Mouse (Mus musculus): ENCODE results near the gene Adora3. TPM values are rescaled to one million over a fixed set of nuclear protein-coding genes. Genes with fewer than 3 reads are reported as not detected.

The Adora3 gene
- total RNA-seq (2023) = not detected

DNA sequence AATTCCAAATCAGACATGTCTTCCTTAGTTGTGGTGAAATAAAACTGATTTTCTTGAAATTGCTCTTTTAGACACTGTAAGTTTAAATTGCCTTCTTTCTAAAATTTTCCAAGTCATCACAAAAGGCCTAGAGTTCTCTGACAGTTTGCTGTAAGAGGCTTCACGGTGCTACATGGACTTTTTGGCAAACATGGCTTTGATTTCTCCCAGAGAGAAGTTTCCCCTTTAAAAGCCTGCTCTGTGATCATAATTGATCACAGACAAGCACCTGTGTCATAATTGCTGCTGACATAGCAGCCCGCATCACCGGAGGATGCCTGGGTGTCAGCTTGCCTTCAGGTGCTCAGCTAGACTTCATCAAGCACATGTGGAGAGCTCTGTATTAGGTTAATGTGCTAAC, at the start of gene Adora3, which contains the start of gene Tmigd3:
Gene Adora3, plus strand, starts transcription at position 301 of the 400 bp plus-strand sequence.
Gene Tmigd3, plus strand, starts transcription at position 346 of the 400 bp plus-strand sequence.

DNA sequence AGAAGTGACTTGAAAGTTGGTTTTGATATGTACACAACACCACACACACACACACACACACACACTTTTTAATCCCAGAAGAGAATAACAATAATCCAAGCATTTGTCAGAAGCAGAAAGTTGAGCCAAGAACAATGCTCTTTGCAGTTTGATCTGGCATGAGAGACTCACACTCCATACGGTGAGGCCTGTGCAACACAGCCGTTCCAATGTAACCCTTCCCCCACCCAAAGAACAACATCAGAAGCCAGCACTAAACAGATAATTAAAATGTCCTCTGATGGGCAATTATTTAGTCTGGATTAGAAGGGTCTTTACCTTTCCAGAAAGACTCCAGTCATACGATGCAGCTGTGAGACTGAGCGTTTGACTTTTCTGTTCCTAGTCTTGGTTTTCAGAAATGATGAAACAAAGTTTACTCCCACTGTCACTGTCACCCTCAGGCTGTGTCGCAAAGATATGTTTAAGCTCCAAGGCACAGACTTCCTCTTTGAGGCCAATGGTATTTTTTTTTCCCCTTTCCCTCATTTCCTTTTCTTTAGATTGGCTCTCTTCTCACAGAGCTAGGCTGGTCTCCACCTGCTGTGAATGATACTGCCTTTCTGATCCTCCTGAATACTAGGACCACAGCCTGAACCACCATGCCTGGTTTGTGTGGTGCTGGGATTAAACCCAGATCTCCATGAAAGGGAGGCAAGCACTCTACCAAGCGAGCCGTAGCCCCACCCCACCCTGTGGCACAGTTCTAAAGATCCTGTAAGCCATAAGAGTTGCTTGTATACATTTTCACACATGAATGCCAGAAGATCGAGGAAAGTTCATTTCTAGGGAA, 61.8 kb downstream of the Adora3 start, which contains the start of gene I830077J02Rik:
Gene I830077J02Rik, minus strand, starts transcription at position 425 of the 832 bp plus-strand sequence.

Other genes starting within 250 kb of the Adora3 start
- 26.0 TPM for gene Ddx20, start 183.3 kb upstream of the Adora3 start, total RNA-seq (2023)
- gene Inka2, start 166.3 kb upstream of the Adora3 start, total RNA-seq (2023) = 1.9 TPM
- gene Rap1a, start 69.5 kb upstream of the Adora3 start, total RNA-seq (2023) = 105 TPM
- gene Tmigd3, start within 50 bp of the Adora3 start, total RNA-seq (2023) = not detected
- gene I830077J02Rik, start 61.8 kb downstream of the Adora3 start, total RNA-seq (2023) = 3.5 TPM
- gene Wdr77, start 88.5 kb downstream of the Adora3 start, total RNA-seq (2023) = 46.4 TPM
- 136 TPM for gene Atp5f1, start 89.2 kb downstream of the Adora3 start, total RNA-seq (2023)
- 10.5 TPM for gene Ovgp1, start 102.9 kb downstream of the Adora3 start, total RNA-seq (2023)
- 1.8 TPM for gene Pifo, start 143.8 kb downstream of the Adora3 start, total RNA-seq (2023)
- gene Chil5, start 162.0 kb downstream of the Adora3 start, total RNA-seq (2023) = 2.4 TPM
- not detected for gene Chia1, start 242.4 kb downstream of the Adora3 start, total RNA-seq (2023)